Mouse (Mus musculus) ovary, postnatal 36 days (tissue): ENCODE data around the gene Car12.
A peak's percentile ranks its signal among the peaks of the same experiment; 100 is the strongest.
"Not testable (repeated sequence)": the region's sequence is repeated elsewhere in the genome, so short reads cannot be mapped to it uniquely, and the experiment has no call there.

Experiments
- DNase-seq: peaks from one replicate; pipeline ENCODE4 v3.0.0; 2022; ENCODE audit warnings: low spot score, mixed read lengths

Gene Car12

DNA sequence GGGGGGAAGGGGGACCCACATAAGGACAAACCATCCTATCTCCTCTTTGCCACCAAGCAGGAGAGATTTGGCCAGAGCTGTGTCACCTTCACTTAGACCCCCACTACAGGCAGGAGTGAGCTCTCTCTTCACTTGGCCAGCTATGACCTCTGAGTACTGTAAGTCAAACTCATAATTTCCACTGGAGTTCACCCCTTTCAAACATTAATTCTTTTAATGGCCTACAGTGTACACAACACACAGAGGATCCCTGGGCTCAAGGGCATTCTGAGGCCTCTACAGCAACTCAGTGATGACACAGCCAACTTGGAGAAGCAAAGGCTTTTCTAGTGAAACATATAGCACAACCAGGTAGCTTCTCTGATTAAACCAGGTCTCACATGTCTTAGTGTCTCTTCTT lies 57.2 kb downstream of the Car12 start:
- DNase-seq: no peak

DNA sequence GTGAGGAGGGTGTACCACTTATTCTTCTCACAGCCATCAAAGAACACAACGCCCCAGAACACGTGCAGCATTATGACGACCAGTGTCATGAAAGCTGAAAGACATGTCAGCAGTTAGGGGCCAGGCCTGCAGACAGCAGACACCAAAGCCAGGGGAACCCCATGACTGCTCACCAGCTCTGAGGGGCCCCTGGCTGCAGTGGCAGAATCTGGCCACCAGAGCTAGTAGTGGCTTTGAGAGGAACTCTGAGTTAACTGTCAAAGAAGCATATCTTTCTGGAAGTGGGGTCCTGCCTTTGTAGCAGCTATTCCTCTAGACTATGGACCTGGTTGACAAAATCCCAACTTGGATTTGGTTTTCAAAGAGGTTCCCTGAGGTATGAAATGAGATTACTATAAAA lies 71.1 kb downstream of the Car12 start:
- not testable (repeated sequence) for DNase-seq

DNA sequence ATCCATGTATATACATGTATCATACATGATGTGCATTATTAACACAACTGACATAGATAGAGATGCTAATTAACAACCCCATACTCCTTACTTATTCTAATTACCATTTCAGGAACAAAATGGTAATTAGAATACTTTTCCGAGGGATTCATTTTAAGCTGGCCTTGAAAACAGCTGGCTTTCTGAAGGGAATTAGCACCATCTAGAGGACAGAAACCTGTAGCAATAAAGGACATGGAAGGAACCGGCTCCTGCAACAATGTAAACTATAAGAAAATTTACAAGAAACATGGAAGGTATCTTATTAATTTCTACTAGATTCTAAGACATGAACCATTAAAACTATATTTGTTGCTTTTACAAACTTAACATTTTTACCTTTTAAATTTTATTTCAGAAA lies 74.3 kb downstream of the Car12 start:
- DNase-seq: no peak

DNA sequence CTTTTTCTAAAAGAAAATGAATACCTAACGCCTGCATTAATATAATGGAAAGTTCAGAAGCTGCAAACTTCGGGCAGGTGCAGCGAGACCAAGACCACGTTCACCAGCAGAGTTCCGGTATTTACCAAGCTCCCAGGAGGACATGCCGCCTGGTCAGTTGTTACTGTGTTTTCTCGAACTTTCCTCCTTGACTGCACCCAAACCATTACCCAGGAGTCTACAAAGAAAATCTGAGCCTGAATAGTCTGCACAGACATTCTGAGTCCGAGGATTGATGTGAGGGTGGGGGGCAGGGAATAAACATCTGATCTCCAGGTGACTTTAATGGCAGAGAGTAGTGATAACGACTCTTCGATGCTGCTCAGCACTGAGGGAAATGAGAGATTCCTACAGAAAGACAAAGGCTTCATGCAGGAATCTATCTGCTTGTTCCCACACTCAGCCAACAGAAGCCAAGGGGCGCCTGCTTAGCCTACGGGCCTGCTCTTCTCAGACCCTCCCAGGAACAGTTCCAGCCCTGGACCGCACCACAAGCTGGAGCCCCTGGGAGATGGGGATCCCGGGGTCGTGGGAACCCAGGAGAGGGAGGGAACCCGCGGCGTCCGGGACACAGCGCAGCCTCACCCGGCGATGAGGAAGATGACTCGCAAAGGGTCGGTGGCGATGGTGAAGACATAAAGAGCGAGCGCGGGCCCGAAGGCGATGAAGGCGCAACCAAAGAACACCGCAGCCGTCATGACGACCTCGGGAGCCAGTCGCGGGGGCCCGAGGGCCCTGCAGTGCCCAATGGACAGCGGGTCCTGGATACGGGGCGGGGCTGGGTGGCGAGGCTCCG lies 81.4 kb downstream of the Car12 start:
- no peak for DNase-seq

DNA sequence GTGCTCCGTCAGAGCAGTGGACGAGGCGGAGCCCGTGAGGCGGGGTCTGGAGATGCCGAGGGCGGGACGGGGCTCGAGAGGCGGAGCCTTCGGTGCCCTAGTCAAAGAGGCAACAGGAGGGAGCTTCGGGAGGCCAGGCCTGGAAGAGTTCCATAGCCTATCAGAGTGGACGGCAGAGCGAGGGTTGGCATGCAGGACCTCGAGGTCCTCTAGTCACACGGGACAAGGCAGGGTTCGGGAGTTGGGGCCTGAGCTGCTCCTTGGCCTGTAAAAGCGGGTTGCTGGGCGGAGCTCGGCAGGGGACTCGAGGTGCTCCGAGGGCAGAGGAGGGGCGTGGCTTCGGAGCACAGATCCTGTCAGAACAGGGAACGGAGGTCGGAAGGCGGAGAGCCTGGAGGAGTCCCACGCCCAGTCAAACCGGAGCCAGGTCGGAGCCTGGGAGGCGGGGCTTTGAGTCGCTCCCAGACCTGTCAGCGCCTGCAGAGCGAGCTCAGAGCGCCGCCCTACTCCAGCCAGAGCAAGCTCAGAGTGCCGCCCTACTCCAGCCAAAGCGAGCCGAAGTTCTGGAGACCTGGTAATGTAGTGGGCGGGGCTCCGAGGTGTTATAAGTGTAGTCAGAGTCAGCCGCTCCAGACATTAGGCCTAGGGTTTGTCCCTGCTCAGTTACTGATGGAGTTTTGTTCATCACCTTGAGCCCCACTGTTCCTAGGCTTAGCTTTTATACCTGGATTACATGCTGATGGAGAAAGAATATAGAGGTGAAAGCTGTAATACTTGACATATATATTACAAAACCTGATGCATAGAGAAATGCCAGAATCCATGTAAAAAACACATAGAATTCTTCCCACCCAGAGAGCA lies 82.2 kb downstream of the Car12 start, which contains the start of gene Aph1b:
Gene Aph1b (minus strand): TSS at position 27 of the 861 bp plus-strand sequence.
- DNase-seq: peak; percentile 96

DNA sequence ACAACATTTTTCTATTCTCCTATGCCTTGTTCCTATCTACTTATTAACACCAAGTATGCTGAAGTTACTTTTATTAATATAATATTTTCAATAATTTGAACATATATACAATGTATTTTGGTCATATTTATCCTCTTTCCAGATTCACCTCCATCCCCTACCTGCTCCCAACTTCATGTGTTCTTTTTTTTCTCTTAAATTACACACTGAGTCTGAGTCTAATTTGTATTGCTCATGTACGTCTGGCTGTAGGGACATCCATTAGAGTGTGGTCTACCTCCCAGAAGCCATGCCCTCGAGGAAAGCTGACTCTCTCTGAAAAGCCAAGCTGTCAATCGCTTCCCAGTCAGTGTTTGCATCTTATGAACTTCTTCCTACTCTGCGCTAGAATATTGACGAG lies 83.3 kb downstream of the Car12 start, which contains the start of gene Gm10647:
Gene Gm10647 (plus strand): TSS at position 301 of the 400 bp plus-strand sequence.
- DNase-seq: no peak

DNA sequence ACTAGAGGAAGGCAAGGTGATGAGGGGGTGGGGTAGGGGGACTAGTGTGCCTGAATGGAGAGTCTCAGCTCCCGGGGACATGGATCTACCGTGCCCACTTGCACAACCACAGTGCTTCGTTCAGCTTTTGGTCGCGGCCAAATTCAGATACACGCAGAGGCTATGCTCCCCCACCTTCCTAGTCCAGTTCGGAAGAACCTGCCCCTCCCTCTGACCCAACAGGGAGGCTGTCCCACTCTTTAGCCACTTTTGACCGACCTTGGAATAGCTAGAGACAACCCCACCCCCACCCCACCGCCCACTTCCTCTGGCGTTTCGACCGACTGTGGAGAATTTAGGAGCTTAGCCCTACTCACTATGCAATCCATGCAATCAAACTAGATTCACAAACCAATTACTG lies 88.5 kb downstream of the Car12 start:
- no peak for DNase-seq

DNA sequence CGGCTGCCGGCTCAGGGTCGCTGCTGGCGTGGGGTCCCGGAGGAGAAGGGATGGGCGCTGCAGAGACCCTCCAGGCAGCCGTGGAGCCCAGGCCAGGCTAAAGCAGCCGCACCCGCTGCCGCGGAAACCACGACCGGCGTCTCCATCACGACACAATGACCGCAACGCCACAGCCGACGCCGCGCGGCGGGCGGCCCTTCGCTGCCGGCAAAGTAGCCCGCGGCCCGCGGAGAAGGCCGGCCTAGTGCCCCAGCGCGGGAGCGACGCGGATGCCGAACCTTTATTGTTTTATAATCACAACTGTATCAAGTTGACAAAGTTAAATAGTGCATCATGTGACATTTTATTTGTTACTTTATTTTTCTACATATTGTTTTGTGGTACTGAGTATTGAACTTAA lies 92.5 kb downstream of the Car12 start:
- peak; percentile 12 for DNase-seq

DNA sequence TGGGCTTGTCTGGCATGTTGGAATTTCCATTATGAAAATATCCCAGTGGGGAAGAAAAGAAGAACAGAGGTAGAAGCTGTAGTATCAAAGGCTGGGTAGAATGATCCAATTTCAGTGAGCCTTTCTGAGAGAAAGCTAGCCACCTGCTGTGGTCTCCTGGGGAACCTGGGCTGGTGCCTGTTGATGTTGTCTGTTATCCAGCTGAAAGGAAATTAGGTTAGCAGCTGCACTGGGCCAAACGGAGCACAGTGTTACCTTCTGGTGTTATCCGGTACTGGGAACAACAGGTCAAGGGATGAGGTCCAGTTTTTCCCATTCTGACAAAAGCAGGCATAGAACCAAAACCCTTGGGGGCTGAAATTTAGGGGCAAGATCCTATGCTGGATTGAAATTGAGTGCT lies 99.9 kb downstream of the Car12 start:
- no peak for DNase-seq
